In the genomic region with DNA sequence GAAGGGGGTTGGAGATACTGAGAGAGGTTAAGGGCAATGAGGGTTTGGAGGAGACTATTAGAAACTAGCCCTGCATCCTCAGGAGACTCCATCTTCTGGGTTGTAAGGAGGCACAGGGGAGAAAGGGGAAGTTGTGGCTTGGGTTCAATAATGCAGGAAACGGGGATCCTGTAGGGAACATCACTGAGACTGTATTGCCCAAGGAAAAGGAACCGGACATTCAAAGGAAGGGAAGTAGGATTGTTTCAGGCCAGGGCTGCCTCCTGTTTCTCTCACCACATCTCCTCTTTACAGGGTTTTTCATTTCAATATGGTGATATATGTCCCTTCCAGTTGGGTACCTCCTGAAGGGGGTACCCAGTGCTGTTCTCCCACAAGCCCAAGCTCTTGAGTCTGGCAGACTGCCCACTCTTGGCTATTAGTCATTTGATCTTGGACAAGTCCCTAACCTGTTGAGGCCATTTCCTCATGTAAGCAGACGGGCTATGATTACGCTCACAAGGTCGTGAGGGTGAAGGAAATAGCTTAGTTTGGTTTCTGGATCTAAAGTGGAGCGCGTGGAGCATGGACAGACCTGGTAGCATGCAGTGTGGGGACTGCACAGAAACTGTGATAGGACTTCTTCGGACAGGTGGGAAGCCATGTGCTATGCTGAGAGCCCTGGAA, we compare ENCODE assay signal across 15 mouse cellular contexts.
DNase-seq lines count a peak whose midpoint lies in the region; ATAC-seq and TF ChIP-seq lines count a peak whose summit lies in the region.
"Had no signal": no experiment of that assay in that cellular context is flagged by ENCODE, and none has a peak within 500 bp of the region (broad histone marks: within the 10 kb centered on the region; RNA-seq: fewer than 3 reads in every experiment).

No protein-coding gene starts in this region.

- no peaks in the 10 kb centered on the region for H3K27me3 ChIP-seq in lung, postnatal 0 days (replicated peaks; ENCODE audit: insufficient read depth, low read length)
- H3K27me3 ChIP-seq in stomach, postnatal 0 days (ENCODE audit: control insufficient read depth, insufficient read depth, low read length), result no peaks in the 10 kb centered on the region
- H3K27me3 ChIP-seq: liver, embryonic 15.5 days had no signal

- no peaks in the 10 kb centered on the region for H3K4me1 ChIP-seq in lung, postnatal 0 days (ENCODE audit: insufficient read depth, low read depth, low read length)
- no peaks in the 10 kb centered on the region for H3K4me1 ChIP-seq in stomach, postnatal 0 days (replicated peaks; ENCODE audit: control insufficient read depth, insufficient read depth)
- H3K4me1 ChIP-seq: liver, embryonic 15.5 days had no signal

- WGBS in lung, postnatal 0 days, result 65% methylated on average over 8 of the region's 8 CpGs
- WGBS in stomach, postnatal 0 days, result 61% methylated on average over 8 of the region's 8 CpGs

- H3K4me2 ChIP-seq in lung, postnatal 0 days (replicated peaks; ENCODE audit: low read depth, low read length), result no peak overlapping the region
- no peak overlapping the region for H3K4me2 ChIP-seq in stomach, postnatal 0 days (replicated peaks; ENCODE audit: low read depth)
- H3K4me2 ChIP-seq: liver, embryonic 15.5 days had no signal

- peak; percentile 56 for DNase-seq in adrenal gland, postnatal 14 days
- no peak for DNase-seq in adrenal gland, adult 8-10 months
- DNase-seq in lung, postnatal 0 days (ENCODE audit: low spot score), result peak; percentile 24
- no peak for DNase-seq in lung, postnatal 25 days (ENCODE audit: low spot score)
- no peak for DNase-seq in stomach, postnatal 0 days (ENCODE audit: low spot score)
- DNase-seq in neural tube, embryonic 10.5 days (ENCODE audit: extremely low spot score, low spot score), result no peak
- no peak for DNase-seq in layer of hippocampus, adult 9-11 months
- DNase-seq: cerebellum, postnatal 14 days; thymus, postnatal 25 days had no signal

- TF ChIP-seq EP300 in lung, postnatal 0 days (IDR thresholded peaks at IDR 0.05), result no peak
- TF ChIP-seq EP300 in stomach, postnatal 0 days (optimal IDR thresholded peaks at IDR 0.05), result no peak

- H3K9me3 ChIP-seq in lung, postnatal 0 days (ENCODE audit: low read length), result no peaks in the 10 kb centered on the region
- no peaks in the 10 kb centered on the region for H3K9me3 ChIP-seq in stomach, postnatal 0 days (ENCODE audit: control insufficient read depth, low read length)
- H3K9me3 ChIP-seq: G1E; limb, embryonic 10.5 days; liver, embryonic 15.5 days had no signal

- no peak; the same call in 1 of the 2 replicates for ATAC-seq in lung, postnatal 0 days
- peak; percentile 35 to 52; a peak in 3 of 4 replicates for ATAC-seq in hematopoietic stem cell, adult 5-6 weeks (replicated peaks in 1 of 2; ENCODE audit: insufficient read depth in 1 of 2, low FRiP score in 2 of 2, low TSS enrichment in 1 of 2, low read depth in 1 of 2, poor library complexity in 2 of 2, severe bottlenecking in 2 of 2)
- ATAC-seq in stomach, postnatal 0 days (ENCODE audit: low FRiP score, low TSS enrichment), result peak; percentile 62; the same call in 1 of the 2 replicates
- ATAC-seq: activated CD4-positive, CD25-positive, alpha-beta regulatory T cell, adult 4 months had no signal

- no peak overlapping the region for H3K27ac ChIP-seq in lung, postnatal 0 days (ENCODE audit: low read length)
- H3K27ac ChIP-seq in stomach, postnatal 0 days (replicated peaks), result no peak overlapping the region
- H3K27ac ChIP-seq: limb, embryonic 10.5 days; liver, embryonic 15.5 days; macrophage had no signal

- no peak overlapping the region for H3K4me3 ChIP-seq in lung, postnatal 0 days (ENCODE audit: low read depth, low read length)
- no peak overlapping the region for H3K4me3 ChIP-seq in stomach, postnatal 0 days (ENCODE audit: low read depth, low read length)
- H3K4me3 ChIP-seq: limb, embryonic 10.5 days; liver, embryonic 15.5 days had no signal

- H3K36me3 ChIP-seq in lung, postnatal 0 days (ENCODE audit: insufficient read depth, low read length), result peaks cover 29% of the 10 kb centered on the region; the same call in 1 of the 2 replicates
- H3K36me3 ChIP-seq in stomach, postnatal 0 days (ENCODE audit: control insufficient read depth, insufficient read depth, low read length), result peaks cover 22% of the 10 kb centered on the region
- H3K36me3 ChIP-seq: G1E; liver, embryonic 15.5 days had no signal

- TF ChIP-seq CTCF in lung, postnatal 0 days (IDR thresholded peaks at IDR 0.05), result no peak
- TF ChIP-seq CTCF in stomach, postnatal 0 days (IDR thresholded peaks at IDR 0.05; ENCODE audit: low read depth), result no peak

- H3K9ac ChIP-seq in lung, postnatal 0 days (replicated peaks; ENCODE audit: low read depth), result no peak overlapping the region
- no peak overlapping the region for H3K9ac ChIP-seq in stomach, postnatal 0 days (ENCODE audit: low read length)
- H3K9ac ChIP-seq: liver, embryonic 15.5 days had no signal

Comparison
In these comparisons a context has a peak if more than half of its experiments do, and no peak if none do; other contexts are left out.
1. DNase-seq: peak in adrenal gland, postnatal 14 days (single experiment) and lung, postnatal 0 days (single experiment); none in adrenal gland, adult 8-10 months (single experiment), lung, postnatal 25 days (single experiment), stomach, postnatal 0 days (single experiment), neural tube, embryonic 10.5 days (single experiment) and layer of hippocampus, adult 9-11 months (single experiment).